Mouse (Mus musculus) thymus, adult 2 months (tissue): ENCODE data around the gene Nr2f2. TPM values are rescaled to one million over a fixed set of nuclear protein-coding genes. Genes with fewer than 3 reads are reported as not detected.

ENCODE experiments used
- DNase-seq: peaks from one replicate; pipeline ENCODE4 v3.0.0; 2021
- H3K27ac ChIP-seq: fragments of 200-500 bp; 2 replicates; pipeline ENCODE4 v1.5.1; 2012; ENCODE audit warnings: low read length, control low read depth; ENCODE audit not compliant: control insufficient read depth, insufficient read depth
- H3K27me3 ChIP-seq: fragments of 200-500 bp; 2 replicates; pipeline ENCODE4 v1.6.1; 2012; ENCODE audit warnings: mild to moderate bottlenecking, low read length, moderate library complexity, mixed read lengths; ENCODE audit not compliant: control insufficient read depth, insufficient read depth
- H3K36me3 ChIP-seq: fragments of 200-500 bp; 2 replicates; pipeline ENCODE4 v1.6.1; 2012; ENCODE audit warnings: mild to moderate bottlenecking, low read length, moderate library complexity; ENCODE audit not compliant: control insufficient read depth, insufficient read depth
- H3K4me1 ChIP-seq: fragments of 200-500 bp; replicated peaks from 2 replicates; pipeline ENCODE4 v1.6.1; 2012; ENCODE audit warnings: low read length; ENCODE audit not compliant: control insufficient read depth, insufficient read depth
- H3K4me3 ChIP-seq: fragments of 200-500 bp; 2 replicates; pipeline ENCODE4 v1.5.1; 2012; ENCODE audit warnings: mild to moderate bottlenecking, low read length, control low read depth, moderate library complexity; ENCODE audit not compliant: control insufficient read depth, insufficient read depth
- CTCF ChIP-seq: fragments of 200-500 bp; IDR thresholded peaks from 2 replicates; pipeline ENCODE4 v1.5.1; 2012; ENCODE audit warnings: mild to moderate bottlenecking, control low read depth, low read length, moderate library complexity, borderline replicate concordance; ENCODE audit not compliant: control insufficient read depth, poor library complexity, insufficient read depth; ENCODE audit errors: extremely low read depth
- POLR2A ChIP-seq: fragments of 200-500 bp; IDR thresholded peaks from 2 replicates; pipeline ENCODE4 v1.6.1; 2012; ENCODE audit warnings: mild to moderate bottlenecking, low read length, control low read depth, moderate library complexity; ENCODE audit not compliant: control insufficient read depth, poor library complexity, insufficient read depth; ENCODE audit errors: extremely low read depth
- whole genome bisulfite sequencing: fragments of 180-500 bp; shearing (Covaris S2); methylation state at CpG from one replicate; pipeline ENCODE4 v1.1.7; 2018; 5-methylcytosine and 5-hydroxymethylcytosine counted together
- polyA plus RNA-seq: library from polyadenylated mRNA; depleted of rRNA; stranded (reverse); fragments of >200 nt; gene quantifications from 2 replicates; pipeline ENCODE4 v1.2.3, GENCODE M21; 2012

Nr2f2 gene
- polyA plus RNA-seq, 1 experiment = 14.7 TPM

DNA sequence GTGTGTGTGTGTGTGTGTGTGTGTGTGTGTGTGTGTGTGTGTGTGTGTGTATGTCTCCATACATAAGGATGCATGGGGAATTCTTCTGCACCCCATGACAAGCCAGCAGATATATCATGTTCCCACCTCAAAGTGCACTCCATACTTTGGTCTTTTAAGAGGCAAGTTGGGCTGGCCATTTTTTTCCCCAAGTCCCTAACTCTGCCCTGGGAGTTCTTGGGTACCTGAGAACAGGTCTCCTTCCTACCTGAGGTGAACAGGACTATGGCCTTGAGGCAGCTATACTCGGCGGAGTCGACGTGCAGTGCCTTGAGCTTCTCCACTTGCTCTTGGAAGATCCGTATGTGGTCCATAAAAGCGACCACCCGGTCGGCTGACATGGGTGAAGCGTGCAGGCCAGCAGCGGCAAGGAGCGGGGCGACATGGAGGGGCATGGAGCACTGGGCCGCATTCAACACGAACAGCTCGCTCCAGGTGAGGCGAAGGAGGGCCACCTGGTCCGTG lies 9.0 kb downstream of the Nr2f2 start:
- H3K4me3 ChIP-seq = no peak overlapping the region
- no peaks in the 10 kb centered on the region for H3K36me3 ChIP-seq
- no peaks in the 10 kb centered on the region; the same call in 1 of the 2 replicates for H3K4me1 ChIP-seq
- H3K27ac ChIP-seq = no peak overlapping the region
- TF ChIP-seq POLR2A (no peak), CTCF (no peak)
- no peak for DNase-seq
- WGBS = 35% methylated on average over 17 of the region's 17 CpGs
- H3K27me3 ChIP-seq = peaks cover 9% of the 10 kb centered on the region

DNA sequence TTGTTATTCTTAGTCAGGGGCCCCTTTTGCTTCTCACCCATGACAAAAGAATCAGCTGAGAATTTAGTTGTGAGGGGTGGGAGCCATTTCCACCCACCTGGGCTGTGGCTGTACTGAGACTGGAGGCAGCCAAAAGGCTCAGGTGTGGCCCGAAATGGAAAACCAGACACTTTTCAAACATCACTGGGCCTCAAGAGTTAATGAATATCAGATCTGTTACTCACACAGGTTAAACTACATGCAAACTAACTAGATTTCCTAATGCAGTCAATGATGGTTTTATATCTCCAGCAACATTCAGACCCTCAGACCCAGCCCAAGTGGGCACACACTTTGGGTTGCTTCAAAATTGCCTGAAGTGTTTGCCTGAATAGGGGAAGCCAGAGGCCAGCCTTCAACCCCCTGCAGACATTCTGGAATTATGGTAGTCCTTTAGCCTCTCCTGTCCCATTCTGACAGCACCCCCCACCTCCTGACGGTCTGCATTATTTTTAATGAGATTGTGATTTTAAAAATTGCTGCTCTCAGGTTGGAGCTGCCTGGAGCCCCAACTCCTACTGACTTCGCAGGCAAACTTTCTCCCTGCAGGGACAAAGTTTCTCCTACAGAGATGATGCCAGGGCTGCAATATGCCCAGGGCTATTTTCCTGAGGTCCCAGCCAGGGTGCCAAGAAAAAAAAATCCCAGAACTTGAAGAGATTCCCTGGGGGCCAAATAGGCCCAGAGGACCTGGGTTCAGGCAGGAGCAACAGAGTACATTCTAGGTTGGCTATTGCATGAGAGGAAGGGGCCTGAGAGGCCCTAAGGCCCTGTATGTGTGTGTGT lies 9.6 kb downstream of the Nr2f2 start:
- no peaks in the 10 kb centered on the region for H3K36me3 ChIP-seq
- no peak overlapping the region for H3K4me3 ChIP-seq
- TF ChIP-seq POLR2A (no peak), CTCF (no peak)
- H3K27me3 ChIP-seq = peaks cover 9% of the 10 kb centered on the region
- WGBS = 75% methylated on average over 3 of the region's 3 CpGs
- no peaks in the 10 kb centered on the region; the same call in 1 of the 2 replicates for H3K4me1 ChIP-seq
- no peak overlapping the region for H3K27ac ChIP-seq
- DNase-seq = no peak

DNA sequence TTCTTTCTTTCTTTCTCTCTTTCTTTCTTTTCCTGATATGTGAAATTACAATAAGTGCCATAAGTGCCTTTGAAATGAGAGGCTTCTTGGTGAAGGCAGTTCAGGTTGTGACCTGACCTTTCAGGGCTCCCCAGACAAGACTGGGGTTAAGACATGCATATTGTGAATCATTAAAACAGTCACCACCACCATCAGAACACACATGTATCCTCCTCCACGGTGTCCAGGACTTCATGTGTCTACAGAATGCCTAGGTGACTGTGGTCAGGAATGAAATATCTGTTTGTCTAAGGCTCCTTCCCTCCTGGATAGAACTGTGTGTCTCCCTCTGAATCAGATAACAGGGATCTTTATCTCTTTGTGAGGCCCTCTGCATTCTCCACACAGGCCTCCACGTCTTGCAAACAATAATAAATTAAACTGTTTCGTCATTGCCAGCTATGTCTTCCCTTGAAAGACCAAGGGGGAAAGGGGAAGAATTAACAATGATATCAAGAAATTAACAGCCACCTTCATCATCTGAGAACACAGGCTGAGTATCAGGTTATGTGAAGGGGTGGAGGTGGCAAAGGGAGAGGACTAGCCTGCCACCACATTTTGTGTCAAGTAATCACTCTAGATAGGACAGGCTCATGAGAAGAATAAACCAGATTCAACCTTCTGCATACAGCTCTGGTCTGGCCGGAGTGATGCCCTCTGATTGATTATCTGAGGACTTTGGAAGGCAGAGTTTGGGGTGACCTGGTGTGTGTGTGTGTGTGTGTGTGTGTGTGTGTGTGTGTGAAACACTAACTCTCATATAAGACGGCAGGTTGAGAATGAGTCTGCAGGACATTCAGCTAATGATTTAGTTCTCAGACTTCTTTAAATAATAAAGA lies 10.6 kb downstream of the Nr2f2 start:
- DNase-seq = no peak
- Histone ChIP-seq H3K27me3 (peaks cover 7% of the 10 kb centered on the region), H3K36me3 (no peaks in the 10 kb centered on the region), H3K4me1 (no peaks in the 10 kb centered on the region), H3K27ac (no peak overlapping the region), H3K4me3 (no peak overlapping the region)
- 46% methylated on average over 5 of the region's 5 CpGs for WGBS
- TF ChIP-seq POLR2A = no peak
- TF ChIP-seq CTCF = no peak

- no peaks in the 10 kb centered on the region for H3K4me1 ChIP-seq
- no peak for TF ChIP-seq POLR2A
- no peak for TF ChIP-seq CTCF
- no peak overlapping the region for H3K27ac ChIP-seq
- H3K27me3 ChIP-seq = peaks cover 9% of the 10 kb centered on the region
- no peak overlapping the region for H3K4me3 ChIP-seq
- no peak for DNase-seq
- no peaks in the 10 kb centered on the region for H3K36me3 ChIP-seq
- WGBS = 58% methylated on average over 2 of the region's 2 CpGs
Measured at GRCm38 (mm10) chr7:70355357-70355620, 11.2 kb downstream of the Nr2f2 start.

- no peaks in the 10 kb centered on the region for H3K36me3 ChIP-seq
- no peaks in the 10 kb centered on the region for H3K4me1 ChIP-seq
- H3K27me3 ChIP-seq = peaks cover 6% of the 10 kb centered on the region
- DNase-seq = no peak
- 24% methylated on average over 14 of the region's 14 CpGs for WGBS
- no peak overlapping the region for H3K27ac ChIP-seq
- no peak overlapping the region for H3K4me3 ChIP-seq
- TF ChIP-seq POLR2A = no peak
- no peak for TF ChIP-seq CTCF
Measured at GRCm38 (mm10) chr7:70354606-70355356, 11.8 kb downstream of the Nr2f2 start.

GRCm38 (mm10) chr7:70353151-70353550 lies 13.4 kb downstream of the Nr2f2 start:
- H3K27ac ChIP-seq = no peak overlapping the region
- WGBS = 35% methylated on average over 4 of the region's 4 CpGs
- H3K4me1 ChIP-seq = no peaks in the 10 kb centered on the region
- H3K36me3 ChIP-seq = no peaks in the 10 kb centered on the region
- no peak for DNase-seq
- H3K27me3 ChIP-seq = peaks cover 5% of the 10 kb centered on the region
- H3K4me3 ChIP-seq = no peak overlapping the region
- no peak for TF ChIP-seq CTCF
- TF ChIP-seq POLR2A = no peak
